Mouse (Mus musculus): ENCODE results near the gene Tmcc2. TPM values are rescaled to one million over a fixed set of nuclear protein-coding genes. Genes with fewer than 3 reads are reported as not detected.

The Tmcc2 gene
- polyA plus RNA-seq, 1 experiment: 35.2 TPM

DNA sequence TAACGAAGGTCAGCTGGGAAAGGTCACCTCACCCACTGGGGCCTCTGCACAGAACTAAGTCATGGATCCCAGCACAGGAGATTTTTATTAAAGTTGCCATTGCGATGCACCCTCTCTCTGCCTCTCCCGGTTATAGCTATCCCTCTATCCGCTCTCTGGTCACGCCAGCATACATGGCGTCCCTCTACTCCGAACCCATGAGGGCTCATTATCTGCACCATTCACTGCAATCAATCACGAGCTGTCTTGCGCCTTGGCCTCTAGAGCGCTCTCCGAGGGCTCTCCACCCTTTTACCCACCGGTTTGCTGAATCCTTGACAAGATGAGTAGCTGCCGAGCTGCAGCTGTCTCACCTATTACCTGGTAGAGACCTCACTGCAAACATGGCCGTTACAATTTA, 5.8 kb downstream of the Tmcc2 start:
- Histone ChIP-seq H3K79me2 (ENCODE audit: control insufficient read depth, insufficient read depth) (peaks cover 34% of the 10 kb centered on the region), H3K4me3 (no peak overlapping the region), H3K27me3 (ENCODE audit: control insufficient read depth, insufficient read depth, insufficient read length) (no peaks in the 10 kb centered on the region), H3ac (ENCODE audit: control insufficient read depth, insufficient read length) (no peak overlapping the region), H3K36me3 (ENCODE audit: control insufficient read depth, insufficient read depth) (no peaks in the 10 kb centered on the region), H3K4me2 (ENCODE audit: low read depth) (peak overlapping the region; percentile 50)
- TF ChIP-seq USF1 (IDR thresholded peaks at IDR 0.05; ENCODE audit: low read depth) (no peak), CEBPB (IDR thresholded peaks at IDR 0.05; ENCODE audit: insufficient read depth, poor library complexity, severe bottlenecking) (no peak)

DNA sequence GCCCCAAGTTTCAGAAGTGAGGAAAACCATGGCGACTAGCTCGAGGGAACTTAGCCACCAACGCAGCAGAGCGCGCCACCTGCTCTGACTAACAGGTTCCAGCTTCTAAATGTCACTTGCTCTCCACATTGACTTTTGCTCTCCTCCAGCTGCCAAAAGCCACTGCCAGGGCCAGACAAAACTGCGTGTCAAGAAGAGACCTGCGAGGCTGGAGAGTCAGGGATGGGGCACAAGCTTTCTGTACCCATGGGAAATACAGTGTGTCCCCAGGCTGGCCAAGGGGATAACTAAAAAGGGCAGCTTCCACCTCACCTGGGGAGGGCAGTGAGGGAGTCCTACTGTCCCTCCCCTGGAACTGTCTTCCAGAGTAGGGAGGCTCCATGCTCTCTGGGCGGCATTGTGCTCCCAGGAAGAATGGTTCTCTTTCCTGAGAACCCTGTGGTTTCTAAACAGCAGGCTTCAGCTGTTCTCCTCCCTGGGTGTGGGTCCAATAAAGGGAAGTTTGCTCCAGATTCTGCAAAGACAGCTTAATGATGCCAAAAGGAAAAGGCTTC, 7.0 kb downstream of the Tmcc2 start:
- H3K4me3 ChIP-seq: no peak overlapping the region
- H3K4me2 ChIP-seq (ENCODE audit: low read depth): peak overlapping the region; percentile 50
- TF ChIP-seq MYOG (IDR thresholded peaks at IDR 0.05; ENCODE audit: control insufficient read depth in 1 of 3, insufficient read depth in 1 of 3, insufficient read length in 2 of 3, low read depth in 2 of 3): peak in 2 of 3 experiments; percentile 48 to 49
- peak in 2 of 3 experiments; percentile 37 to 40 for TF ChIP-seq MYOD1 (IDR thresholded peaks at IDR 0.05; ENCODE audit: control insufficient read depth in 1 of 3, insufficient read length in 2 of 3, low read depth in 2 of 3)
- no peak for TF ChIP-seq USF1 (IDR thresholded peaks at IDR 0.05; ENCODE audit: low read depth)
- H3ac ChIP-seq (ENCODE audit: control insufficient read depth, insufficient read length): no peak overlapping the region
- H3K79me2 ChIP-seq (ENCODE audit: control insufficient read depth, insufficient read depth): peaks cover 23% of the 10 kb centered on the region
- no peaks in the 10 kb centered on the region for H3K27me3 ChIP-seq (ENCODE audit: control insufficient read depth, insufficient read depth, insufficient read length)
- H3K36me3 ChIP-seq (ENCODE audit: control insufficient read depth, insufficient read depth): peaks cover 5% of the 10 kb centered on the region

GRCm38 (mm10) chr1:132381929-132382328, 9.2 kb downstream of the Tmcc2 start:
- H3ac ChIP-seq (ENCODE audit: control insufficient read depth, insufficient read length): no peak overlapping the region
- H3K4me2 ChIP-seq (ENCODE audit: low read depth): no peak overlapping the region
- no peak for TF ChIP-seq E2F4 (IDR thresholded peaks at IDR 0.05; ENCODE audit: insufficient read depth)
- TF ChIP-seq SRF (IDR thresholded peaks at IDR 0.05; ENCODE audit: control insufficient read depth, insufficient read length, low read depth): no peak
- TF ChIP-seq CEBPB (IDR thresholded peaks at IDR 0.05; ENCODE audit: insufficient read depth, poor library complexity, severe bottlenecking): no peak
- no peak for TF ChIP-seq REST (IDR thresholded peaks at IDR 0.05; ENCODE audit: insufficient read depth, insufficient read length)
- TF ChIP-seq MAX (IDR thresholded peaks at IDR 0.05; ENCODE audit: low read depth): no peak
- TF ChIP-seq TCF3 (IDR thresholded peaks at IDR 0.05; ENCODE audit: insufficient read length, low read depth): no peak
- no peak for TF ChIP-seq POLR2A (IDR thresholded peaks at IDR 0.05; ENCODE audit: insufficient read length, low read depth)
- TF ChIP-seq TCF12 (IDR thresholded peaks at IDR 0.05; ENCODE audit: insufficient read depth, poor library complexity, severe bottlenecking): no peak
- no peak for TF ChIP-seq POLR2AphosphoS2 (IDR thresholded peaks at IDR 0.05; ENCODE audit: insufficient read length, low read depth)
- TF ChIP-seq USF1 (IDR thresholded peaks at IDR 0.05; ENCODE audit: low read depth): no peak
- TF ChIP-seq MYOD1 (IDR thresholded peaks at IDR 0.05; ENCODE audit: control insufficient read depth in 1 of 3, insufficient read length in 2 of 3, low read depth in 2 of 3): no peak
- no peak for TF ChIP-seq MYOG (IDR thresholded peaks at IDR 0.05; ENCODE audit: control insufficient read depth in 1 of 3, insufficient read depth in 1 of 3, insufficient read length in 2 of 3, low read depth in 2 of 3)
- peaks cover 9% of the 10 kb centered on the region for H3K36me3 ChIP-seq (ENCODE audit: control insufficient read depth, insufficient read depth)
- H3K27me3 ChIP-seq (ENCODE audit: control insufficient read depth, insufficient read depth, insufficient read length): no peaks in the 10 kb centered on the region
- H3K79me2 ChIP-seq (ENCODE audit: control insufficient read depth, insufficient read depth): peaks cover 15% of the 10 kb centered on the region
- no peak overlapping the region for H3K4me3 ChIP-seq

DNA sequence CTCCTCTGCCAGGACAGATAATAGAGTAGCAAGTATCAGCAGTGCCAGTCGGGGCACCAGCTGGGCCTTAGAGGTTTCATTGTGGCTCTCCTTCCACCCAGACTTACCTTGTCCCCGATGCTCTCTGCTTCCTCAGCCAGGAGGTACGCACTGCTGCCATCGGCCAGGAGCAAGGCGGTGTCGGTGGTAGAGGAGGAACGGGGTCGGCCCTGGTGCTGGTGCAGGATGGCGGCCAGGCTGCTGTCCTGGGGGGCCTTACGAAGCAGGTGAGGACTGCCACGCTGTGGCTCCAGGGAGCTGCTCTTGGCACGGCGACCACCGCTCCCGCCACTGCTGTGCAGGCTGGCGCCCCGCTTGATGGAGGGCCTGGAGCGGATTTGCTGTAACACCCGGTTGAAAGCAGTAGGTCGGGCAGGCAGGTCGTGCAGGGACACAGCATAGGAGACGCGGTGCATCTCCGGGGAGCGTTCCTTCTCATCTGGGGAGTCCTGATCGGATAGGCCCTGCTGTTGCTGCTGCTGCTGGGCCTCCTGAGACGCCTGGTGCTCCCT, 10.5 kb downstream of the Tmcc2 start:
- no peak overlapping the region for H3ac ChIP-seq (ENCODE audit: control insufficient read depth, insufficient read length)
- H3K4me3 ChIP-seq: no peak overlapping the region
- H3K27me3 ChIP-seq (ENCODE audit: control insufficient read depth, insufficient read depth, insufficient read length): no peaks in the 10 kb centered on the region
- H3K36me3 ChIP-seq (ENCODE audit: control insufficient read depth, insufficient read depth): peaks cover 9% of the 10 kb centered on the region
- TF ChIP-seq USF1 (IDR thresholded peaks at IDR 0.05; ENCODE audit: low read depth) (no peak), TCF12 (IDR thresholded peaks at IDR 0.05; ENCODE audit: insufficient read depth, poor library complexity, severe bottlenecking) (no peak), E2F4 (IDR thresholded peaks at IDR 0.05; ENCODE audit: insufficient read depth) (no peak), SRF (IDR thresholded peaks at IDR 0.05; ENCODE audit: control insufficient read depth, insufficient read length, low read depth) (no peak), MYOD1 (IDR thresholded peaks at IDR 0.05; ENCODE audit: control insufficient read depth in 1 of 3, insufficient read length in 2 of 3, low read depth in 2 of 3) (no peak), POLR2A (IDR thresholded peaks at IDR 0.05; ENCODE audit: insufficient read length, low read depth) (no peak), TCF3 (IDR thresholded peaks at IDR 0.05; ENCODE audit: insufficient read length, low read depth) (no peak), MAX (IDR thresholded peaks at IDR 0.05; ENCODE audit: low read depth) (no peak), REST (IDR thresholded peaks at IDR 0.05; ENCODE audit: insufficient read depth, insufficient read length) (no peak), POLR2AphosphoS2 (IDR thresholded peaks at IDR 0.05; ENCODE audit: insufficient read length, low read depth) (no peak), MYOG (IDR thresholded peaks at IDR 0.05; ENCODE audit: control insufficient read depth in 1 of 3, insufficient read depth in 1 of 3, insufficient read length in 2 of 3, low read depth in 2 of 3) (no peak), CEBPB (IDR thresholded peaks at IDR 0.05; ENCODE audit: insufficient read depth, poor library complexity, severe bottlenecking) (no peak)
- peaks cover 10% of the 10 kb centered on the region for H3K79me2 ChIP-seq (ENCODE audit: control insufficient read depth, insufficient read depth)
- H3K4me2 ChIP-seq (ENCODE audit: low read depth): no peak overlapping the region

- H3K36me3 ChIP-seq (ENCODE audit: control insufficient read depth, insufficient read depth): peaks cover 9% of the 10 kb centered on the region
- TF ChIP-seq TCF12 (IDR thresholded peaks at IDR 0.05; ENCODE audit: insufficient read depth, poor library complexity, severe bottlenecking) (no peak), SRF (IDR thresholded peaks at IDR 0.05; ENCODE audit: control insufficient read depth, insufficient read length, low read depth) (no peak), TCF3 (IDR thresholded peaks at IDR 0.05; ENCODE audit: insufficient read length, low read depth) (no peak), CEBPB (IDR thresholded peaks at IDR 0.05; ENCODE audit: insufficient read depth, poor library complexity, severe bottlenecking) (no peak), E2F4 (IDR thresholded peaks at IDR 0.05; ENCODE audit: insufficient read depth) (no peak)
- H3K4me3 ChIP-seq: no peak overlapping the region
- peaks cover 14% of the 10 kb centered on the region for H3K79me2 ChIP-seq (ENCODE audit: control insufficient read depth, insufficient read depth)
- no peak overlapping the region for H3ac ChIP-seq (ENCODE audit: control insufficient read depth, insufficient read length)
- no peaks in the 10 kb centered on the region for H3K27me3 ChIP-seq (ENCODE audit: control insufficient read depth, insufficient read depth, insufficient read length)
- H3K4me2 ChIP-seq (ENCODE audit: low read depth): no peak overlapping the region
Measured at GRCm38 (mm10) chr1:132377811-132378210, 13.3 kb downstream of the Tmcc2 start.
